Mouse (Mus musculus): ENCODE measurements at regions not wholly inside any gene's neighbourhood (a gene's known extent, or its start where the extent isn't known, plus 50 kb on each side); places are given as distances from the start of the nearest gene placed in this dataset.

DNA sequence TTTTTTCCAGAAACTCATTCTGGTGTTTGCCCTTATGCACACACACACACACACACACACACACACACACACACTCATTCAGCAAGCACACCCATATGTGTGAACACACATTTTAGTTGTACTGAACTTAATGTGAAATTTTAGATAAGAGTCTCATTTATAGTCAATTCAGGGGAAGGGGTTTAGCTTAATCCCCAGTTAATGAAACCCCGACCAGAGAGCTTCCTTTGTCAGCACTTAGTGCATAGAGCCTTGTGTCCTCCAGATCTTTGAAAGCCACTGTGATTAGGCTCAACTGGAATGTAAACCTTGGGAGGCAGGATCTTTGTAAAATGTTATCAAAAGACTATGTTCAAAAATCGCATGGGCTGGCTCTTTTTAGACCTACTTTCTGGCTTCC is 53.4 kb downstream of the Rps12 start:
- TF ChIP-seq POLR2A (IDR thresholded peaks at IDR 0.05; ENCODE audit: control insufficient read depth, low read depth, low read length), result no peak
- TF ChIP-seq CTCF (IDR thresholded peaks at IDR 0.05; ENCODE audit: control insufficient read depth, insufficient read depth, insufficient replicate concordance, low read depth, low read length), result no peak

All from testis, adult 2 months (tissue).